Mouse (Mus musculus) megakaryocyte, embryonic 14.5 days (primary cell): ENCODE data around the gene Cacng6.

Experiments used
- FLI1 ChIP-seq: IDR thresholded peaks from 2 replicates; pipeline ENCODE4 v1.6.1; 2012; ENCODE audit warnings: low read length, inconsistent platforms, mixed read lengths
- GATA1 ChIP-seq: IDR thresholded peaks from 3 replicates; pipeline ENCODE4 v1.6.1; 2012; ENCODE audit warnings: mixed read lengths, low read length, inconsistent platforms, borderline replicate concordance

- TF ChIP-seq GATA1 (no peak), FLI1 (no peak)
Measured at GRCm38 (mm10) chr7:3409729-3410520, 14.1 kb upstream of the Cacng6 start.
